Mouse (Mus musculus): Measurements from ENCODE around the gene Dok3.

Gene Dok3

DNA sequence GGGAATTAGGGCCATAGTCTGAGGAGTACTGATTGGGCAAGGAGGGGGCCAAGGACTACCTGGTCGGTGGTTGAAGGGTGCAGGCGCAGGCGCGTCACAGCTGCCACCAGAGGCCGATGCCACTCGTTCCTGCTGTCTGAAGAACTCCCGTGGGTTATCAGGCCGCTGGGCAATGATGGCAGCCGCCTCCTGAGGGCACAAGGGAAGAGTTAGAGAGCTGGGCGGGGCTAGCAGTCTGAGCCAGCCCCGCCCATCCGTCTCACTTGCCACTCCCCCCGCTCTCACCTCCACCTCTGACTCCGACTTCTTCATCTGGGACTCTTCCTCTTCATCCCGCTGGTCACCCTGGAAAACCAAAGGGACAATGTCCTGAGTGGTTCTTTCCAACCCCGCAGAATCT is 51.6 kb downstream of the Dok3 start:
- no peak for DNase-seq (ENCODE audit: low spot score)

GRCm38 (mm10) chr13:55476256-55476655 is 52.8 kb downstream of the Dok3 start:
- DNase-seq (ENCODE audit: low spot score): no peak

- DNase-seq (ENCODE audit: low spot score): no peak
Measured at GRCm38 (mm10) chr13:55475750-55476149, 53.3 kb downstream of the Dok3 start.

DNA sequence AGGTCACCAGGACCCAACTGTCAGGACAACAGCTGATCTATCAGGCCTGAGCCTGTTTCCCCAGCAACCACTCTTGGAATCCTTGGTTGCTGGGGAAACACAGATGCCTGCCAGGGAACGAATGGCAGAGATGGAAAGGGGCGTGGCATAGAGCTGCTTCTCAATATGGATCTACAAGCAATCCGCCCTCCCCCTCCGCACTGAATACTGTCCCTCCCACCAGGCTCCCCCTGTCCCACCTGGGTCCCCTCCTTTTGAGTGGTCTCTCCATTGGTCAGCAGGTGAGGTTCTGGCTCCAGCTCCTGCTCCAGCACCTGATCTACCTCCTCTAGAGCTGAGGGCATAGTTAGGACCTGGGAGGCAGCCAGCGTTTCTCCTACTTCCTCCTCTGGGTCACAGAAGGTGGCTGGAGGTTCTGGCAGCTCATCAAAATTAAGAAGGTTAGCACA is 54.5 kb downstream of the Dok3 start:
- DNase-seq (ENCODE audit: low spot score): no peak

GRCm38 (mm10) chr13:55473961-55474360 is 55.1 kb downstream of the Dok3 start:
- peak; percentile 81 for DNase-seq (ENCODE audit: low spot score)

Measured in testis, postnatal 14 days (tissue).